Mouse (Mus musculus) heart, adult 2 months (tissue): ENCODE measurements around the gene Gm20388. TPM values are rescaled to one million over a fixed set of nuclear protein-coding genes. Genes with fewer than 3 reads are reported as not detected.

Source experiments
- DNase-seq, 2 experiments: peaks; one replicate each; pipeline ENCODE4 v3.0.0; 2021
- H3K27ac ChIP-seq: fragments of 200-600 bp; 2 replicates; pipeline ENCODE4 v1.8.1; 2022
- H3K27me3 ChIP-seq: fragments of 200-500 bp; 2 replicates; pipeline ENCODE4 v1.6.1; 2012; ENCODE audit warnings: mild to moderate bottlenecking, low read length, inconsistent platforms, mixed read lengths; ENCODE audit not compliant: control insufficient read depth, insufficient read depth
- H3K36me3 ChIP-seq: fragments of 200-500 bp; 2 replicates; pipeline ENCODE4 v1.6.1; 2012; ENCODE audit warnings: low read length, inconsistent platforms; ENCODE audit not compliant: control insufficient read depth, insufficient read depth
- H3K4me1 ChIP-seq: fragments of 200-500 bp; 2 replicates; pipeline ENCODE4 v1.6.1; 2011; ENCODE audit warnings: low read length; ENCODE audit not compliant: control insufficient read depth, insufficient read depth
- H3K4me3 ChIP-seq: fragments of 200-600 bp; 2 replicates; pipeline ENCODE4 v1.8.1; 2022
- H3K79me2 ChIP-seq: fragments of 200-500 bp; replicated peaks from 2 replicates; pipeline ENCODE4 v1.6.1; 2012; ENCODE audit warnings: mild to moderate bottlenecking, inconsistent platforms, low read length, moderate library complexity, mixed read lengths; ENCODE audit not compliant: control insufficient read depth, insufficient read depth
- H3K9ac ChIP-seq: fragments of 200-500 bp; 2 replicates; pipeline ENCODE4 v1.6.1; 2012; ENCODE audit warnings: low read depth, mild to moderate bottlenecking, control low read depth, inconsistent platforms, low read length, mixed read lengths
- CTCF ChIP-seq: fragments of 200-600 bp; IDR thresholded peaks from 2 replicates; pipeline ENCODE4 v1.8.1; 2022; ENCODE audit warnings: antibody characterized with exemption, mild to moderate bottlenecking, moderate library complexity
- EP300 ChIP-seq: fragments of 200-500 bp; IDR thresholded peaks from 2 replicates; pipeline ENCODE4 v1.6.1; 2011; ENCODE audit warnings: low read depth, low read length, control low read depth; ENCODE audit not compliant: insufficient read depth
- POLR2A ChIP-seq: fragments of 200-500 bp; IDR thresholded peaks from 2 replicates; pipeline ENCODE4 v1.6.1; 2011; ENCODE audit warnings: mild to moderate bottlenecking, low read depth, low read length, control low read depth; ENCODE audit not compliant: insufficient read depth
- WGBS: fragments of 180-500 bp; shearing (Covaris S2); methylation state at CpG from one replicate; pipeline ENCODE4 v1.1.7; 2018; 5-methylcytosine and 5-hydroxymethylcytosine counted together
- intact Hi-C: fragments of 180-260 bp; cut with DNase I; formaldehyde crosslinking; loops from one replicate; pipeline ENCODE4 v1.15.1; 2025
- polyA plus RNA-seq: library from polyadenylated mRNA; depleted of rRNA; stranded (reverse); fragments of >200 nt; gene quantifications from 2 replicates; pipeline ENCODE4 v1.2.3, GENCODE M21; 2012
- total RNA-seq, 2 experiments: library from RNA; stranded (reverse); gene quantifications; 2 replicates each; pipeline ENCODE4 v1.2.3; 2021

The Gm20388 gene
- total and polyA plus RNA-seq, 3 experiments = 1.8 to 32.3 TPM; not detected in 1

DNA sequence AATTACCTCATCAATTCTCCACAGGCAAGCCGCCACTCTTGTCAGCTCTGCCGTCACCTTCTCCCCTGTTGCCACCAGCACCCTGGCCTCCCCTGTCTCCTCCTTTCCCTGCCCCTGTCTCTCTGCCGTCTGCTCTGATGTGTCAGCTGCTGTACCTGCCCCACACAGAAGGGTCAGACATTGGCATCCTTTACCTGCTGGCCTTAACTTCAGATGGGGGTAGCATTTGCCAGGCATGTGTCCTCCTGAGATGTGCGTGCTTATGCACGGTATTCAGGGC, 2883.5 kb downstream of the Gm20388 start:
- no peaks in the 10 kb centered on the region for H3K36me3 ChIP-seq
- WGBS = 82% methylated on average over 5 of the region's 5 CpGs
- no peak for DNase-seq
- H3K79me2 ChIP-seq = no peaks in the 10 kb centered on the region
- no peaks in the 10 kb centered on the region for H3K27me3 ChIP-seq
- H3K4me3 ChIP-seq = no peak overlapping the region
- intact Hi-C loops = no loop called here
- no peak overlapping the region for H3K9ac ChIP-seq
- TF ChIP-seq POLR2A (no peak), EP300 (no peak), CTCF (no peak)
- H3K27ac ChIP-seq = no peak overlapping the region
- H3K4me1 ChIP-seq = no peaks in the 10 kb centered on the region

DNA sequence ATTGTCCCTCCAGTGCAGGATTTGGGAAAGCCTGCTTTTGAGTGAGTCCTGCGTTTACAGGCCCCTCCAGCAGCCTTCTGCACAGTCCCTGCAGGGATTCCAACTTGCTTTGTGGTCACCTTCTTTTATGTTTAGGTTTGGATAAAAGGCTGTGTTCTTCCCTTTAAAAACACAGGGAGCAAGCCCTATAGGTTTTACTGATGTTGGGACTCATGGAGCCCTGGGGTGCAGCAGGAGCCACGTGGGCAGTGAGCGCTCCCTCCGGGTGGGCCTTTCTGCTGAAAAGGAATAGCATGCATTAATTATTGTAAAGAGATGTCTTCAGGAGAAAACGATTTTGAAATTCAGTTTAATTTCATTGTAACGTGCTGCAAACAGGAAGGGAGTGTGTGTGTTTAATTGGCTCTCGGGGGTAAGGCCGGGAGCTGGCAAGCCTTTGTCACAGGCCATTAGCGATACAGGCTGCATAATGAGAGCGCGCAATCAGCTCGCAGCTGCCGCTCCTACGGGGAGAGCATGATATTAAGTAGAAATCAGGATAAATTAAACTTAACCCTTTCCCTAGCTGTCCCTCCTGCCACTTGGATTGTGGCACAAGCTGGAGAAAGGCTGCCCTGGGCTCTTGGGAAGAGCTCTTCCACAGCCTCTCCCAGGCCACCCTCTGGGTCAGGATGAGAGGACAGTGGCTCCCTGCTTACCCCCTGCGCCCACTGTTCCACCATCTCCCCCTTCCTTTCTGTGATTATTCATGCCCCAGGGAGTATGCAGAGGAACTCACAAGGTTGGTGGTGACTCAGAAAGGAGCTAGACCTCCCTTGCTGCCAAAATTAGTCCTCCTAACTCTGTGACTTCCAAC, 2893.5 kb downstream of the Gm20388 start:
- WGBS = 56% methylated on average over 15 of the region's 15 CpGs
- intact Hi-C loops = no loop called here

DNA sequence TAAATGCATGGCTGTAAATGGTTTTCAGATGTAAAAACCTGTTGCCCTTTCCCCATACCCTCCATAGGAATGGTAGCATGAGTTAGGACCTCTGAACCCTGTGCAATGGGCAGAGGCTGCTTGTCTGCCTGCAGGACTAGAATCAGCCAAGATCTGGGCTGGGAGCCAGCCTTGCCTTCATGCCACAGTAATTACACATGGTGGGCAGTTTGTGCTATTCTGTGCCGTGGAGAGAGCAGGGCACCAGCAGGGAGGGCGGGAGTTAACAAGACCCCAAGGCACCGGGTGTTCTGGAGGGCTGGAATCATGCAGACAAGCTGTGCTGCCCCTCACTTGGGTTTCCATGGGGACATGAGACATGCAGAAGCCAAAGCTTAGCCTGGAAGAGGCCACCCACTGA, 2894.7 kb downstream of the Gm20388 start:
- Histone ChIP-seq H3K27me3 (no peaks in the 10 kb centered on the region), H3K27ac (no peak overlapping the region), H3K4me3 (no peak overlapping the region), H3K9ac (no peak overlapping the region), H3K36me3 (no peaks in the 10 kb centered on the region), H3K79me2 (no peaks in the 10 kb centered on the region), H3K4me1 (no peaks in the 10 kb centered on the region)
- intact Hi-C loops = no loop called here
- 76% methylated on average over 3 of the region's 3 CpGs for WGBS
- DNase-seq = no peak
- TF ChIP-seq POLR2A = no peak
- TF ChIP-seq CTCF = no peak
- no peak for TF ChIP-seq EP300

More for the DNA sequence above, 2893.5 kb downstream of the Gm20388 start:
- no peaks in the 10 kb centered on the region for H3K4me1 ChIP-seq
- TF ChIP-seq CTCF (no peak), POLR2A (no peak), EP300 (no peak)
- no peak for DNase-seq
- no peak overlapping the region for H3K9ac ChIP-seq
- no peak overlapping the region for H3K4me3 ChIP-seq
- H3K36me3 ChIP-seq = no peaks in the 10 kb centered on the region
- no peaks in the 10 kb centered on the region for H3K79me2 ChIP-seq
- no peaks in the 10 kb centered on the region for H3K27me3 ChIP-seq
- no peak overlapping the region for H3K27ac ChIP-seq

GRCm38 (mm10) chr8:122806956-122807538, 2896.4 kb downstream of the Gm20388 start:
- Histone ChIP-seq H3K4me1 (no peaks in the 10 kb centered on the region), H3K27me3 (no peaks in the 10 kb centered on the region), H3K9ac (no peak overlapping the region), H3K27ac (no peak overlapping the region), H3K79me2 (no peaks in the 10 kb centered on the region), H3K36me3 (no peaks in the 10 kb centered on the region), H3K4me3 (no peak overlapping the region)
- DNase-seq = no peak
- intact Hi-C loops = no loop called here
- 79% methylated on average over 7 of the region's 7 CpGs for WGBS
- TF ChIP-seq POLR2A (no peak), EP300 (no peak), CTCF (no peak)

DNA sequence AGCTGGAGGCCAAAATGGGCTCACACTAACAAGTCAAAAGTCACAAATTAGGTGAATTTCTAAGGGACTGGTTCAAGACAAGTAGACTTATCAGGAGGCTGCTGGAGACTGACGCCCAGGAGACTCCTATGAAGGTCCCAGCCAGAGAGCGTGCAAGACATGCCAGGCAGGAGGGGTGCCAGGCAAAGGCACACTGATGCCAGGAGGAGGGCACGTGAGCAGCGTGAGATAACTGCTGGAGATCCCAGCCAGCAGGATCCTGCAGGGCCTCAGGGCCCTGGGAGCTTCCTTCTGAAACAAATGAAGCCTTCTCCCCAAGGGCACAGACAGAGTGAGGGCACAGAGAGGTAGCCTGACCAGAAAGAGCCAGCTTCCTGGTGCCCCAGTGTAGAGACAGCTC, 2897.3 kb downstream of the Gm20388 start:
- TF ChIP-seq EP300 = 0 out of 2 replicates have a peak, but pooled peaks have one; percentile 15
- TF ChIP-seq CTCF = no peak
- Histone ChIP-seq H3K79me2 (no peaks in the 10 kb centered on the region), H3K36me3 (no peaks in the 10 kb centered on the region), H3K9ac (no peak overlapping the region), H3K27ac (no peak overlapping the region), H3K4me3 (no peak overlapping the region), H3K4me1 (no peaks in the 10 kb centered on the region), H3K27me3 (no peaks in the 10 kb centered on the region)
- peak; percentile 58 to 72 for DNase-seq
- intact Hi-C loops = no loop called here
- WGBS = 71% methylated on average over 4 of the region's 4 CpGs

DNA sequence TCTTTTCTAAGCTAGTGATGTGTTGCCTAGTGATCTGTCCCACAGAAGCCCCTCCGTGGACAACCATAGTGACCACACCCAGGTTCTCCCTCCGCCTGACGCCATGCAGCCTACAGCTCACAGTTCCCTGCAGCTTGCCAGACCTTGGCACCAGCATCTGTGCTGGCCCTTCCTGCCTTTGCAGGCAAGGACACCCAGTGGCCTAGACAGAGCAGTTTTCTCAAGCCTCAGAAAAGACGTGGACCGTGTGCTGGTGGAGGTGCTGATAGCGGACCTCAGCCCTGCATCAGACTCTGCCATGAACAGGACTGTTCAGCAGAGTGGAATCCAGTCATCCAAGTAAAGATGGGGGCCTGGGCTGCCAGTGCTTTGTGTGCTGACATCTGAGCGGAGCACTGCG, 2899.7 kb downstream of the Gm20388 start:
- Histone ChIP-seq H3K9ac (no peak overlapping the region), H3K36me3 (no peaks in the 10 kb centered on the region)

More for the DNA sequence above, 2899.7 kb downstream of the Gm20388 start:
- H3K27ac ChIP-seq = no peak overlapping the region
- DNase-seq = no peak
- intact Hi-C loops = loop anchor here (5.0 kb wide), 2 partner anchors 133 to 193 kb away; no protein-coding TSS in a partner anchor
- no peaks in the 10 kb centered on the region for H3K4me1 ChIP-seq
- no peaks in the 10 kb centered on the region for H3K79me2 ChIP-seq
- H3K27me3 ChIP-seq = no peaks in the 10 kb centered on the region
- H3K4me3 ChIP-seq = no peak overlapping the region
- 73% methylated on average over 8 of the region's 8 CpGs for WGBS
- peak; percentile 16 for TF ChIP-seq CTCF
- no peak for TF ChIP-seq EP300
- TF ChIP-seq POLR2A = no peak
